Mouse (Mus musculus) lung, adult 2 months (tissue): Measurements from ENCODE around the gene Fam13a. TPM values are rescaled to one million over a fixed set of nuclear protein-coding genes. Genes with fewer than 3 reads are reported as not detected.
A peak's percentile ranks its signal among the peaks of the same experiment; 100 is the strongest.

ENCODE experiments used
- DNase-seq: peaks from one replicate; pipeline ENCODE4 v3.0.0; 2022
- H3K4me1 ChIP-seq: fragments of 200-500 bp; 2 replicates; pipeline ENCODE4 v1.6.1; 2011; ENCODE audit warnings: low read length; ENCODE audit not compliant: control insufficient read depth, insufficient read depth
- H3K4me3 ChIP-seq: fragments of 200-500 bp; replicated peaks from 2 replicates; pipeline ENCODE3; 2011; ENCODE audit warnings: low read depth, mild to moderate bottlenecking, control low read depth, low read length; ENCODE audit errors: extremely low read depth
- CTCF ChIP-seq: fragments of 200-500 bp; IDR thresholded peaks from 2 replicates; pipeline ENCODE4 v1.5.1; 2011; ENCODE audit warnings: mild to moderate bottlenecking, low read length, control low read depth; ENCODE audit not compliant: insufficient read depth
- POLR2A ChIP-seq: fragments of 200-500 bp; IDR thresholded peaks from 2 replicates; pipeline ENCODE4 v1.6.1; 2011; ENCODE audit warnings: low read depth, mild to moderate bottlenecking, control low read depth, low read length, borderline replicate concordance; ENCODE audit errors: extremely low read depth
- WGBS: fragments of 180-500 bp; shearing (Covaris S2); methylation state at CpG from one replicate; pipeline ENCODE4 v1.1.7; 2018; 5-methylcytosine and 5-hydroxymethylcytosine counted together
- polyA plus RNA-seq: library from polyadenylated mRNA; depleted of rRNA; stranded (reverse); fragments of >200 nt; gene quantifications from 2 replicates; pipeline ENCODE4 v1.2.3, GENCODE M21; 2012

The Fam13a gene
- polyA plus RNA-seq, 1 experiment = 8.4 TPM

GRCm38 (mm10) chr6:58929911-58930431 lies 94.4 kb downstream of the Fam13a start:
- Histone ChIP-seq H3K4me1 (peaks cover 5% of the 10 kb centered on the region), H3K4me3 (no peak overlapping the region)
- DNase-seq = peak; percentile 20
- 66% methylated on average over 9 of the region's 9 CpGs for WGBS
- TF ChIP-seq POLR2A = no peak
- TF ChIP-seq CTCF = no peak

- no peak for DNase-seq
- Histone ChIP-seq H3K4me3 (no peak overlapping the region), H3K4me1 (peaks cover 5% of the 10 kb centered on the region)
- TF ChIP-seq POLR2A (no peak), CTCF (no peak)
- WGBS = 46% methylated on average over 2 of the region's 2 CpGs
Measured at GRCm38 (mm10) chr6:58927881-58928280, 96.5 kb downstream of the Fam13a start.

GRCm38 (mm10) chr6:58922511-58922910 lies 101.8 kb downstream of the Fam13a start:
- peaks cover 3% of the 10 kb centered on the region; the same call in 1 of the 2 replicates for H3K4me1 ChIP-seq
- 80% methylated on average over 5 of the region's 5 CpGs for WGBS
- DNase-seq = no peak
- TF ChIP-seq CTCF (no peak), POLR2A (no peak)
- H3K4me3 ChIP-seq = no peak overlapping the region

GRCm38 (mm10) chr6:58921623-58922022 lies 102.7 kb downstream of the Fam13a start:
- TF ChIP-seq CTCF = no peak
- TF ChIP-seq POLR2A = no peak
- WGBS = 45% methylated on average over 3 of the region's 3 CpGs
- no peak for DNase-seq
- Histone ChIP-seq H3K4me3 (no peak overlapping the region), H3K4me1 (no peaks in the 10 kb centered on the region)

GRCm38 (mm10) chr6:58920735-58921134 lies 103.6 kb downstream of the Fam13a start:
- Histone ChIP-seq H3K4me1 (no peaks in the 10 kb centered on the region), H3K4me3 (no peak overlapping the region)
- WGBS = 86% methylated on average over 6 of the region's 6 CpGs
- TF ChIP-seq POLR2A = no peak
- no peak for DNase-seq

- H3K4me3 ChIP-seq = no peak overlapping the region
- WGBS = 70% methylated on average over 5 of the region's 5 CpGs
- H3K4me1 ChIP-seq = no peaks in the 10 kb centered on the region
- TF ChIP-seq CTCF (no peak), POLR2A (no peak)
- no peak for DNase-seq
Measured at GRCm38 (mm10) chr6:58916498-58916897, 107.9 kb downstream of the Fam13a start.

GRCm38 (mm10) chr6:58913971-58914370 lies 110.4 kb downstream of the Fam13a start:
- no peak for DNase-seq
- H3K4me3 ChIP-seq = no peak overlapping the region
- H3K4me1 ChIP-seq = no peaks in the 10 kb centered on the region
- 72% methylated on average over 5 of the region's 5 CpGs for WGBS
- no peak for TF ChIP-seq POLR2A
- TF ChIP-seq CTCF = no peak

- no peak for DNase-seq
- WGBS = 68% methylated on average over 3 of the region's 3 CpGs
- no peaks in the 10 kb centered on the region for H3K4me1 ChIP-seq
- TF ChIP-seq POLR2A (no peak), CTCF (no peak)
- no peak overlapping the region for H3K4me3 ChIP-seq
Measured at GRCm38 (mm10) chr6:58913551-58913950, 110.8 kb downstream of the Fam13a start.

- WGBS = 62% methylated on average over 5 of the region's 5 CpGs
- DNase-seq = no peak
- H3K4me1 ChIP-seq = no peaks in the 10 kb centered on the region
- TF ChIP-seq CTCF (no peak), POLR2A (no peak)
- no peak overlapping the region for H3K4me3 ChIP-seq
Measured at GRCm38 (mm10) chr6:58912842-58913241, 111.5 kb downstream of the Fam13a start.

- 87% methylated on average over 2 of the region's 2 CpGs for WGBS
Measured at GRCm38 (mm10) chr6:58907791-58908190, 116.6 kb downstream of the Fam13a start.

GRCm38 (mm10) chr6:58907336-58907735 lies 117.0 kb downstream of the Fam13a start:
- WGBS = 97% methylated on average over 8 of the region's 8 CpGs
- H3K4me1 ChIP-seq = no peaks in the 10 kb centered on the region
- no peak for TF ChIP-seq CTCF
- no peak for TF ChIP-seq POLR2A

More at GRCm38 (mm10) chr6:58907791-58908190, 116.6 kb downstream of the Fam13a start:
- Histone ChIP-seq H3K4me3 (no peak overlapping the region), H3K4me1 (no peaks in the 10 kb centered on the region)
- no peak for TF ChIP-seq CTCF
- no peak for TF ChIP-seq POLR2A
- DNase-seq = no peak

More at GRCm38 (mm10) chr6:58907336-58907735, 117.0 kb downstream of the Fam13a start:
- no peak for DNase-seq
- H3K4me3 ChIP-seq = no peak overlapping the region
